Comparison of ENCODE assay signal across 8 mouse cellular contexts in genomic region chr1:118481365-118481702, GRCm38 (mm10).
DNase-seq lines count a peak whose midpoint lies in the region; ATAC-seq and TF ChIP-seq lines count a peak whose summit lies in the region.

No protein-coding gene starts in this region.

- no peaks in the 10 kb centered on the region for H3K27me3 ChIP-seq in midbrain, embryonic 16.5 days (ENCODE audit: control insufficient read depth, insufficient read depth, low read depth, low read length)
- no peaks in the 10 kb centered on the region for H3K27me3 ChIP-seq in midbrain, embryonic 15.5 days (replicated peaks)
- no peaks in the 10 kb centered on the region for H3K27me3 ChIP-seq in forebrain, embryonic 12.5 days
- H3K27me3 ChIP-seq in liver, adult 2 months (ENCODE audit: control insufficient read depth, insufficient read depth, low read length): no peaks in the 10 kb centered on the region

- no peak overlapping the region for H3K9ac ChIP-seq in midbrain, embryonic 16.5 days (ENCODE audit: low read depth, low read length)
- no peak overlapping the region for H3K9ac ChIP-seq in midbrain, embryonic 15.5 days
- H3K9ac ChIP-seq in forebrain, embryonic 12.5 days: no peak overlapping the region
- no peak overlapping the region for H3K9ac ChIP-seq in liver, adult 2 months (ENCODE audit: low read depth, low read length)

- 46% methylated on average over 4 of the region's 4 CpGs for WGBS in midbrain, embryonic 16.5 days
- WGBS in midbrain, embryonic 15.5 days: 48% methylated on average over 4 of the region's 4 CpGs
- 20% methylated on average over 4 of the region's 4 CpGs for WGBS in forebrain, embryonic 12.5 days
- 15% methylated on average over 4 of the region's 4 CpGs for WGBS in liver, adult 2 months

- H3K4me3 ChIP-seq in midbrain, embryonic 16.5 days (ENCODE audit: low read depth, low read length): no peak overlapping the region
- H3K4me3 ChIP-seq in midbrain, embryonic 15.5 days: no peak overlapping the region
- H3K4me3 ChIP-seq in forebrain, embryonic 12.5 days (replicated peaks): no peak overlapping the region
- no peak overlapping the region for H3K4me3 ChIP-seq in liver, adult 2 months (ENCODE audit: insufficient read depth, low read depth, low read length)

- H3K36me3 ChIP-seq in midbrain, embryonic 16.5 days (ENCODE audit: control insufficient read depth, insufficient read depth, low read length): no peaks in the 10 kb centered on the region
- H3K36me3 ChIP-seq in midbrain, embryonic 15.5 days (replicated peaks): no peaks in the 10 kb centered on the region
- 0 out of 2 replicates have a peak, but pooled peaks cover 15% of the 10 kb centered on the region for H3K36me3 ChIP-seq in forebrain, embryonic 12.5 days (replicated peaks)
- no peaks in the 10 kb centered on the region for H3K36me3 ChIP-seq in liver, adult 2 months (ENCODE audit: control insufficient read depth, insufficient read depth, low read length)

- peaks cover 3% of the 10 kb centered on the region; the same call in 1 of the 2 replicates for H3K79me2 ChIP-seq in liver, adult 2 months (ENCODE audit: control insufficient read depth, insufficient read depth, low read length)

- ATAC-seq in midbrain, embryonic 16.5 days: no peak
- no peak; the same call in 1 of the 2 replicates for ATAC-seq in midbrain, embryonic 15.5 days (replicated peaks)
- ATAC-seq in forebrain, embryonic 12.5 days (ENCODE audit: low FRiP score): peak; percentile 77; the same call in 1 of the 2 replicates

- peak overlapping the region; percentile 38; the same call in 1 of the 2 replicates for H3K27ac ChIP-seq in midbrain, embryonic 16.5 days (ENCODE audit: low read length)
- no peak overlapping the region for H3K27ac ChIP-seq in midbrain, embryonic 15.5 days
- peak overlapping the region; percentile 63 for H3K27ac ChIP-seq in forebrain, embryonic 12.5 days
- H3K27ac ChIP-seq in liver, adult 2 months (replicated peaks; ENCODE audit: insufficient read depth, low read depth, low read length): peak overlapping the region; percentile 49; the same call in 1 of the 2 replicates

- peak; percentile 52 for DNase-seq in liver, adult 2 months (ENCODE audit: extremely low read depth, low read depth, low spot score)
- peak; percentile 53 to 57 for DNase-seq in right cerebral cortex, postnatal 10 days (ENCODE audit: low spot score in 2 of 2)
- no peak for DNase-seq in gastrocnemius, adult 8-10 months (ENCODE audit: low spot score in 2 of 2)
- no peak for DNase-seq in cerebellum, postnatal 25 days
- DNase-seq in kidney, postnatal 14 days: no peak

- no peak for TF ChIP-seq CTCF in liver, adult 2 months (IDR thresholded peaks at IDR 0.05; ENCODE audit: low read depth, low read length)

- no peaks in the 10 kb centered on the region for H3K9me3 ChIP-seq in midbrain, embryonic 16.5 days (replicated peaks; ENCODE audit: control insufficient read depth, low read length, poor library complexity, severe bottlenecking)
- no peaks in the 10 kb centered on the region for H3K9me3 ChIP-seq in midbrain, embryonic 15.5 days
- H3K9me3 ChIP-seq in forebrain, embryonic 12.5 days: no peaks in the 10 kb centered on the region

- TF ChIP-seq POLR2A in liver, adult 2 months (IDR thresholded peaks at IDR 0.05; ENCODE audit: extremely low read depth, insufficient read depth, low read length): no peak

- peaks cover 4% of the 10 kb centered on the region for H3K4me1 ChIP-seq in midbrain, embryonic 16.5 days (ENCODE audit: control insufficient read depth, insufficient read depth, low read length)
- peaks cover 10% of the 10 kb centered on the region; the same call in 1 of the 2 replicates for H3K4me1 ChIP-seq in midbrain, embryonic 15.5 days
- peaks cover 33% of the 10 kb centered on the region for H3K4me1 ChIP-seq in forebrain, embryonic 12.5 days
- H3K4me1 ChIP-seq in liver, adult 2 months (ENCODE audit: control insufficient read depth, insufficient read depth, low read length): peaks cover 4% of the 10 kb centered on the region

- H3K4me2 ChIP-seq in midbrain, embryonic 16.5 days (ENCODE audit: low read length): no peak overlapping the region
- no peak overlapping the region for H3K4me2 ChIP-seq in midbrain, embryonic 15.5 days
- peak overlapping the region; percentile 17; the same call in 1 of the 2 replicates for H3K4me2 ChIP-seq in forebrain, embryonic 12.5 days

Comparison
In these comparisons a context has a peak if more than half of its experiments do, and no peak if none do; other contexts are left out.
1. DNase-seq: peak in liver, adult 2 months (single experiment) and right cerebral cortex, postnatal 10 days (2 of 2); none in gastrocnemius, adult 8-10 months (0 of 2), cerebellum, postnatal 25 days (0 of 2) and kidney, postnatal 14 days (single experiment).